Mouse (Mus musculus) limb, embryonic 14.5 days (tissue): Measurements from ENCODE around the gene Gen1. TPM values are rescaled to one million over a fixed set of nuclear protein-coding genes. Genes with fewer than 3 reads are reported as not detected.

Source experiments
- ATAC-seq: fragments of 200-750 bp; cut with Nextera tagmentation; 2 replicates; pipeline ENCODE4 v1.8.0; 2017; ENCODE audit warnings: low read depth, moderate number of reproducible peaks, moderate TSS enrichment; ENCODE audit not compliant: low FRiP score
- DNase-seq: peaks from one replicate; pipeline ENCODE4 v3.0.0-alpha.2; 2015; ENCODE audit warnings: low spot score
- H3K27ac ChIP-seq: fragments of 300-500 bp; sonication (generic); replicated peaks from 2 replicates; pipeline ENCODE4 v1.5.1; 2014; ENCODE audit warnings: low read depth, mild to moderate bottlenecking, low read length, moderate library complexity, mixed read lengths
- H3K27me3 ChIP-seq: fragments of 300-500 bp; sonication (generic); 2 replicates; pipeline ENCODE4 v1.6.1; 2014; ENCODE audit warnings: low read length, mixed read lengths; ENCODE audit not compliant: control insufficient read depth, insufficient read depth
- H3K36me3 ChIP-seq: fragments of 300-500 bp; sonication (generic); 2 replicates; pipeline ENCODE4 v1.6.1; 2014; ENCODE audit warnings: mild to moderate bottlenecking, low read length, moderate library complexity, mixed read lengths; ENCODE audit not compliant: control insufficient read depth, insufficient read depth
- H3K4me1 ChIP-seq: fragments of 300-500 bp; sonication (generic); 2 replicates; pipeline ENCODE4 v1.6.1; 2014; ENCODE audit warnings: antibody characterized with exemption, low read length, mixed read lengths; ENCODE audit not compliant: control insufficient read depth, insufficient read depth
- H3K4me2 ChIP-seq: fragments of 300-500 bp; sonication (generic); replicated peaks from 2 replicates; pipeline ENCODE4 v1.6.1; 2014; ENCODE audit warnings: low read depth, mild to moderate bottlenecking, low read length, moderate library complexity; ENCODE audit not compliant: severe bottlenecking
- H3K4me3 ChIP-seq: fragments of 300-500 bp; sonication (generic); replicated peaks from 2 replicates; pipeline ENCODE4 v1.5.1; 2014; ENCODE audit warnings: low read length
- H3K9ac ChIP-seq: fragments of 300-500 bp; sonication (generic); 2 replicates; pipeline ENCODE4 v1.6.1; 2014; ENCODE audit warnings: mild to moderate bottlenecking, low read depth, low read length, moderate library complexity; ENCODE audit not compliant: severe bottlenecking
- H3K9me3 ChIP-seq: fragments of 300-500 bp; sonication (generic); 2 replicates; pipeline ENCODE4 v1.6.1; 2016; ENCODE audit warnings: low read length; ENCODE audit not compliant: control insufficient read depth
- POLR2A ChIP-seq: fragments of 200-500 bp; IDR thresholded peaks from 2 replicates; pipeline ENCODE4 v1.8.0; 2012; ENCODE audit warnings: inconsistent platforms, mild to moderate bottlenecking, moderate library complexity, borderline replicate concordance; ENCODE audit not compliant: insufficient read depth, insufficient read length; ENCODE audit errors: extremely low read depth
- WGBS: fragments of 180-500 bp; shearing (Covaris S2); extraction: QIAGEN DNeasy Blood & Tissue Kit; methylation state at CpG from one replicate; pipeline ENCODE4 v1.1.7; 2014; 5-methylcytosine and 5-hydroxymethylcytosine counted together
- polyA plus RNA-seq, 2 experiments: library from polyadenylated mRNA; depleted of rRNA in 1 of 2; stranded (reverse) in 1 of 2; unstranded in 1 of 2; fragments of >200 nt; fragmentation: Nextera tagmentation in 1 of 2; extraction: Ambion mirVana in 1 of 2; gene quantifications; 2 replicates each; pipeline versions ENCODE4 v1.2.1 to v1.2.3; 2012 to 2014

Gen1 gene
- polyA plus RNA-seq, 2 experiments, result 5.9 to 7.0 TPM

DNA sequence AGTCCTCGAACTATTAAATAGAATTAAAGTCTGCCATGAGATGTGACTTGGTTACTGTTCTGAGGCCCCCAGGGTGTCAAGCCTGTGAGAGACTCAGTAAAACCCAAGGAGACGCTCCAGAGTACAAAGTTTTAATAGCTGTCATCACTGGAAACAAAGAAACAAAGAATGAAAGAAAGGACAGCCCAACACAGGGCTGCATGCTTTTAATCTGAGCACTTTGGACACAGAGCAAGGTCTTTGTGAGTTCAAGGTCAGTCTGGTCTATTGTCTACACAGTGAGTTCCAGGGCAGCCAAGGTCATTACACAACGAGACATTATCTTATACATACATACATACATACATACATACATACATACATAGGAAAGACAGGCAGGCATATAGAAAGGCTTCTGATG, 49.1 kb downstream of the Gen1 start:
- 69% methylated on average over 3 of the region's 3 CpGs for WGBS
- no peak for TF ChIP-seq POLR2A
- Histone ChIP-seq H3K27me3 (no peaks in the 10 kb centered on the region), H3K9ac (no peak overlapping the region), H3K27ac (no peak overlapping the region), H3K4me2 (no peak overlapping the region), H3K4me1 (no peaks in the 10 kb centered on the region), H3K4me3 (no peak overlapping the region), H3K36me3 (no peaks in the 10 kb centered on the region), H3K9me3 (no peaks in the 10 kb centered on the region)
- ATAC-seq (no peak), DNase-seq (no peak)

- WGBS, result 78% methylated on average over 2 of the region's 2 CpGs
Observed at GRCm38 (mm10) chr12:11215555-11215954, 50.0 kb downstream of the Gen1 start.

GRCm38 (mm10) chr12:11214776-11215175, 50.8 kb downstream of the Gen1 start:
- no peak overlapping the region for H3K4me3 ChIP-seq
- no peak overlapping the region for H3K4me2 ChIP-seq
- no peaks in the 10 kb centered on the region; the same call in 1 of the 2 replicates for H3K27me3 ChIP-seq
- no peak for DNase-seq
- no peak for ATAC-seq
- H3K9me3 ChIP-seq, result no peaks in the 10 kb centered on the region
- H3K9ac ChIP-seq, result no peak overlapping the region
- no peaks in the 10 kb centered on the region for H3K36me3 ChIP-seq
- no peak for TF ChIP-seq POLR2A
- H3K27ac ChIP-seq, result no peak overlapping the region
- no peaks in the 10 kb centered on the region for H3K4me1 ChIP-seq

More at GRCm38 (mm10) chr12:11215555-11215954, 50.0 kb downstream of the Gen1 start:
- no peaks in the 10 kb centered on the region for H3K27me3 ChIP-seq
- no peak overlapping the region for H3K4me3 ChIP-seq
- ATAC-seq (no peak), DNase-seq (no peak)
- no peak overlapping the region for H3K9ac ChIP-seq
- H3K4me2 ChIP-seq, result no peak overlapping the region
- H3K36me3 ChIP-seq, result no peaks in the 10 kb centered on the region
- no peak for TF ChIP-seq POLR2A
- H3K27ac ChIP-seq, result no peak overlapping the region
- H3K4me1 ChIP-seq, result no peaks in the 10 kb centered on the region
- no peaks in the 10 kb centered on the region for H3K9me3 ChIP-seq

DNA sequence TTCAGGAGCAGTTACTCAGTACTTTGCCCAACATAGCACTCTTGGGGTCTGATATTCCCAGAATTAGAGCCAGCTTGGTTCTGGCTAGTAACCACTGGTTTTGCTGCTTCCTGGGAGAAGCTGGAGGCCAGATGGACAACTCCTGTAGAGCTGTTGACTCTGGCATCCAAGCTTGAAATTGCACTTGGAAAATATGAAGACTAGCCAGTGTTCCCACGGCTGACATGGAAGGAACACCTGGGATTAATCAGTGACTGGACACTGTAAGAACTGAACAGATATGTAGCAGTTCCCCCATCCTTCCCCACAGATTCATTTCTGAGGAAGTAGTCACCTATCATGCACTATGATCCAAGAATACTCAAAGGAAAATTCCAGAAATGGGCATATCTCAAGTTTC, 52.7 kb downstream of the Gen1 start:
- no peaks in the 10 kb centered on the region; the same call in 1 of the 2 replicates for H3K27me3 ChIP-seq
- no peak overlapping the region for H3K4me2 ChIP-seq
- 26% methylated on average over 1 of the region's 1 CpGs for WGBS
- no peak overlapping the region for H3K27ac ChIP-seq
- DNase-seq (no peak), ATAC-seq (no peak)
- TF ChIP-seq POLR2A, result no peak
- H3K9me3 ChIP-seq, result no peaks in the 10 kb centered on the region
- H3K4me1 ChIP-seq, result peaks cover 3% of the 10 kb centered on the region; the same call in 1 of the 2 replicates
- no peak overlapping the region for H3K9ac ChIP-seq
- H3K4me3 ChIP-seq, result no peak overlapping the region
- no peaks in the 10 kb centered on the region for H3K36me3 ChIP-seq

GRCm38 (mm10) chr12:11210361-11210760, 55.2 kb downstream of the Gen1 start:
- Histone ChIP-seq H3K27ac (no peak overlapping the region), H3K4me1 (peaks cover 3% of the 10 kb centered on the region; the same call in 1 of the 2 replicates), H3K4me3 (no peak overlapping the region), H3K36me3 (no peaks in the 10 kb centered on the region), H3K27me3 (no peaks in the 10 kb centered on the region; the same call in 1 of the 2 replicates), H3K9ac (no peak overlapping the region), H3K4me2 (no peak overlapping the region), H3K9me3 (no peaks in the 10 kb centered on the region)
- no peak for TF ChIP-seq POLR2A
- ATAC-seq (no peak), DNase-seq (no peak)
- 61% methylated on average over 3 of the region's 3 CpGs for WGBS

DNA sequence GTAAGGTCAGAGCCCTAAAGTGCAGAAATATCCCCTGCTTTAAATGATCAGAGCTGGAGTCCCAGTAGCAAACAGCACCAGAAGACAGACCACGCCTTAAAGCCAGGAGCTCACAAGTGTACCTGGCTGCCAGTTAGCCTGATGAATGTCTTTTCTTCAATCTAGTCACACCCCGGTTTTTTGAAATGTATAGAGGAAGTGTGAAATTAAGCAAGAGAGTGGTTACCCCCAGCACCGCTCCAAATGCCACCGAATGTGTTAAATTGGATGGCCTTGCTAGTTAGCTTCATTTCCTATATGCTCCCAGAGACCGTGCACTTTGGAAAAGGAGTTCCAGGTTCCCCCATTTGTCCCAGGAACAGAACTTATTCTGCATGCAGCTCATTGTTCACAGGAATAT, 56.0 kb downstream of the Gen1 start:
- DNase-seq (no peak), ATAC-seq (no peak)
- Histone ChIP-seq H3K4me3 (no peak overlapping the region), H3K27me3 (no peaks in the 10 kb centered on the region; the same call in 1 of the 2 replicates), H3K4me1 (peaks cover 3% of the 10 kb centered on the region; the same call in 1 of the 2 replicates), H3K36me3 (no peaks in the 10 kb centered on the region), H3K9ac (no peak overlapping the region), H3K4me2 (no peak overlapping the region), H3K9me3 (no peaks in the 10 kb centered on the region), H3K27ac (no peak overlapping the region)
- TF ChIP-seq POLR2A, result no peak
- 25% methylated on average over 5 of the region's 5 CpGs for WGBS
